Mouse (Mus musculus): ENCODE measurements around the gene Ceacam18. TPM values are rescaled to one million over a fixed set of nuclear protein-coding genes. Genes with fewer than 3 reads are reported as not detected.

Ceacam18 gene
- polyA plus RNA-seq, 1 experiment from 2014 or later, result not detected

Other genes starting within 250 kb of the Ceacam18 start
- 0.17 and 0.66 TPM in 2 replicates for gene Siglecg, start 226.5 kb upstream of the Ceacam18 start, polyA plus RNA-seq (2014; fragmentation: Nextera tagmentation; extraction: Ambion mirVana)
- gene Lim2, start 207.0 kb upstream of the Ceacam18 start, polyA plus RNA-seq (2014; fragmentation: Nextera tagmentation; extraction: Ambion mirVana), result not detected in 2 replicates
- gene Nkg7, start 197.6 kb upstream of the Ceacam18 start, polyA plus RNA-seq (2014; fragmentation: Nextera tagmentation; extraction: Ambion mirVana), result 1.3 and 1.8 TPM in 2 replicates
- gene Cldnd2, start 193.9 kb upstream of the Ceacam18 start, polyA plus RNA-seq (2014; fragmentation: Nextera tagmentation; extraction: Ambion mirVana), result not detected in 2 replicates
- 298 and 300 TPM in 2 replicates for gene Etfb, start 190.6 kb upstream of the Ceacam18 start, polyA plus RNA-seq (2014; fragmentation: Nextera tagmentation; extraction: Ambion mirVana)
- gene Gm45233, start 190.6 kb upstream of the Ceacam18 start, polyA plus RNA-seq (2014; fragmentation: Nextera tagmentation; extraction: Ambion mirVana), result 0.25 TPM in 1 of 2 replicates, not detected in the other
- 3.1 and 3.8 TPM in 2 replicates for gene Vsig10l, start 171.6 kb upstream of the Ceacam18 start, polyA plus RNA-seq (2014; fragmentation: Nextera tagmentation; extraction: Ambion mirVana)
- gene Iglon5, start 144.6 kb upstream of the Ceacam18 start, polyA plus RNA-seq (2014; fragmentation: Nextera tagmentation; extraction: Ambion mirVana), result 0.56 and 0.75 TPM in 2 replicates
- not detected in 2 replicates for gene 4931406B18Rik, start 128.8 kb upstream of the Ceacam18 start, polyA plus RNA-seq (2014; fragmentation: Nextera tagmentation; extraction: Ambion mirVana)
- gene Cd33, start 90.3 kb upstream of the Ceacam18 start, polyA plus RNA-seq (2014; fragmentation: Nextera tagmentation; extraction: Ambion mirVana), result 2.5 and 2.8 TPM in 2 replicates
- gene Zfp658, start 72.5 kb upstream of the Ceacam18 start, polyA plus RNA-seq (2014; fragmentation: Nextera tagmentation; extraction: Ambion mirVana), result 2.7 and 3.3 TPM in 2 replicates
- gene Zfp719, start 55.1 kb upstream of the Ceacam18 start, polyA plus RNA-seq (2014; fragmentation: Nextera tagmentation; extraction: Ambion mirVana), result 13.0 and 14.4 TPM in 2 replicates
- 0.39 and 0.47 TPM in 2 replicates for gene Zfp819, start 27.5 kb upstream of the Ceacam18 start, polyA plus RNA-seq (2014; fragmentation: Nextera tagmentation; extraction: Ambion mirVana)
- 0.68 and 0.88 TPM in 2 replicates for gene Siglece, start 25.5 kb downstream of the Ceacam18 start, polyA plus RNA-seq (2014; fragmentation: Nextera tagmentation; extraction: Ambion mirVana)
- 10.5 and 12.2 TPM in 2 replicates for gene Ctu1, start 37.3 kb downstream of the Ceacam18 start, polyA plus RNA-seq (2014; fragmentation: Nextera tagmentation; extraction: Ambion mirVana)
- gene Klk14, start 55.7 kb downstream of the Ceacam18 start, polyA plus RNA-seq (2014; fragmentation: Nextera tagmentation; extraction: Ambion mirVana), result 0.22 TPM in 1 of 2 replicates, not detected in the other
- 1.8 and 3.0 TPM in 2 replicates for gene Klk13, start 77.9 kb downstream of the Ceacam18 start, polyA plus RNA-seq (2014; fragmentation: Nextera tagmentation; extraction: Ambion mirVana)
- 0.37 and 0.65 TPM in 2 replicates for gene Klk12, start 134.2 kb downstream of the Ceacam18 start, polyA plus RNA-seq (2014; fragmentation: Nextera tagmentation; extraction: Ambion mirVana)
- 3.2 and 5.3 TPM in 2 replicates for gene Klk11, start 139.9 kb downstream of the Ceacam18 start, polyA plus RNA-seq (2014; fragmentation: Nextera tagmentation; extraction: Ambion mirVana)
- gene Klk10, start 146.3 kb downstream of the Ceacam18 start, polyA plus RNA-seq (2014; fragmentation: Nextera tagmentation; extraction: Ambion mirVana), result 8.8 and 17.2 TPM in 2 replicates
- 0.28 and 0.49 TPM in 2 replicates for gene Klk9, start 157.2 kb downstream of the Ceacam18 start, polyA plus RNA-seq (2014; fragmentation: Nextera tagmentation; extraction: Ambion mirVana)
- gene Klk8, start 162.9 kb downstream of the Ceacam18 start, polyA plus RNA-seq (2014; fragmentation: Nextera tagmentation; extraction: Ambion mirVana), result 25.7 and 27.4 TPM in 2 replicates
- 1.1 and 1.6 TPM in 2 replicates for gene Klk7, start 176.6 kb downstream of the Ceacam18 start, polyA plus RNA-seq (2014; fragmentation: Nextera tagmentation; extraction: Ambion mirVana)
- gene Klk6, start 189.8 kb downstream of the Ceacam18 start, polyA plus RNA-seq (2014; fragmentation: Nextera tagmentation; extraction: Ambion mirVana), result 0.18 and 0.42 TPM in 2 replicates
- 1.3 and 1.6 TPM in 2 replicates for gene Klk5, start 207.3 kb downstream of the Ceacam18 start, polyA plus RNA-seq (2014; fragmentation: Nextera tagmentation; extraction: Ambion mirVana)
- gene Klk4, start 246.5 kb downstream of the Ceacam18 start, polyA plus RNA-seq (2014; fragmentation: Nextera tagmentation; extraction: Ambion mirVana), result 0.14 TPM in 1 of 2 replicates, not detected in the other

Measured in embryonic facial prominence, embryonic 14.5 days (tissue).